Mouse (Mus musculus) ES-Bruce4 (cell line): ENCODE measurements at regions not wholly inside any gene's neighbourhood (a gene's known extent, or its start where the extent isn't known, plus 50 kb on each side); places are given as distances from the start of the nearest gene placed in this dataset.

ENCODE experiments used
- H3K27ac ChIP-seq: 2 replicates; pipeline ENCODE4 v1.5.1; 2012; ENCODE audit warnings: low read length, inconsistent platforms; ENCODE audit not compliant: insufficient read depth
- H3K27me3 ChIP-seq: 2 replicates; pipeline ENCODE4 v1.6.1; 2012; ENCODE audit warnings: mild to moderate bottlenecking, low read length, inconsistent platforms; ENCODE audit not compliant: control insufficient read depth, poor library complexity, insufficient read depth, severe bottlenecking
- H3K36me3 ChIP-seq: 2 replicates; pipeline ENCODE4 v1.6.1; 2012; ENCODE audit warnings: inconsistent platforms, mild to moderate bottlenecking, low read length, moderate library complexity; ENCODE audit not compliant: control insufficient read depth, poor library complexity, insufficient read depth, severe bottlenecking
- H3K4me1 ChIP-seq: one replicate; pipeline ENCODE4 v1.8.1; 2011; ENCODE audit warnings: low read length; ENCODE audit not compliant: control insufficient read depth, insufficient read depth
- H3K4me3 ChIP-seq: 2 replicates; pipeline ENCODE4 v1.5.1; 2011; ENCODE audit warnings: low read depth, mild to moderate bottlenecking, low read length
- H3K9ac ChIP-seq: 2 replicates; pipeline ENCODE4 v1.6.1; 2012; ENCODE audit warnings: low read depth, mild to moderate bottlenecking, inconsistent platforms; ENCODE audit not compliant: poor library complexity, severe bottlenecking
- H3K9me3 ChIP-seq: replicated peaks from 2 replicates; pipeline ENCODE4 v1.6.1; 2012; ENCODE audit warnings: mild to moderate bottlenecking, low read length, inconsistent platforms; ENCODE audit not compliant: control insufficient read depth, poor library complexity, insufficient read depth, severe bottlenecking
- CTCF ChIP-seq: IDR thresholded peaks from one replicate; pipeline ENCODE4 v1.8.1; 2011; ENCODE audit warnings: low read depth, low read length
- EP300 ChIP-seq: IDR thresholded peaks from 2 replicates; pipeline ENCODE4 v1.6.1; 2011; ENCODE audit warnings: low read depth, low read length; ENCODE audit not compliant: insufficient read depth
- POLR2A ChIP-seq: IDR thresholded peaks from one replicate; pipeline ENCODE4 v1.8.1; 2011; ENCODE audit warnings: low read length; ENCODE audit not compliant: insufficient read depth

DNA sequence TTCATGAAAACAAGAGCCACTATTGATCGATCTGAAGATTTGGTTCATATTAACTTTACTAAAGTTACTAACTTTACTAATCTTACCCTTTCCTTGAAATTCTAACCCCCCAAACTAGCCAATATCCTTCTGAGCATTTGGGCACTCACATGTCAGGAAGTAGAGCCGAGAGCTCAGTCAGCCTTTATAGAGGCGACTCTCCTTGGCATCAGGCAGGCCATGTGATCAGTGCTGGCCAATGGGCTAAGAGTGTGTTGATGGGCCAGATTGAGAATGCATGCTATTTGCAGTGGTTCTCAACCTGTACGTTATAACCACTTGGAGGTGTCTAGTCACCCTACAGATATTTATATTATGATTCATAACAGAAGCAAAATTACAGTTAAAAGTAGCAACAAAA is 69.6 kb upstream of the Slc35b4 start:
- no peaks in the 10 kb centered on the region for H3K4me1 ChIP-seq
- no peak overlapping the region for H3K9ac ChIP-seq
- H3K27me3 ChIP-seq, result no peaks in the 10 kb centered on the region; the same call in 1 of the 2 replicates
- no peak for TF ChIP-seq EP300
- TF ChIP-seq POLR2A, result no peak
- no peak for TF ChIP-seq CTCF
- H3K27ac ChIP-seq, result no peak overlapping the region
- no peaks in the 10 kb centered on the region for H3K36me3 ChIP-seq
- no peaks in the 10 kb centered on the region for H3K9me3 ChIP-seq
- H3K4me3 ChIP-seq, result no peak overlapping the region

DNA sequence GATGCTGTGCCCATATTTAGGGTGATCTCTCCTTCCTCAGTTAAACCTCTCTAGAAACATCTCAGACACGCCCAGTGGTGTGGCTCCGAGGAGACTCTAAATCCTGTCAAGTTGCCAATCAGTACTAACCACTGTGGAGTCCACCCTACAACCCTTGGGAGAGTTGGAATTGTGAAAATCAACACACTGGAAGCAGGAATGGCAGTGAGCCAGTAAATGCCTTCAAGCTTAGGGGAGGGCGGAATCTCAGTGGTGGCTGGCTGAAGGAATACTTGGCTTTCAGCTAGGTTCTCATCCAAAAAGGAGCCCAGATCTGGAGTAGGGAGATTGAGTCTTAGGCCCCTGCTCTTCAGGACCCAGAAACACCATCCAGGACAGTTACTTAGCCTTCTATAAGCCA is 66.1 kb upstream of the Slc35b4 start:
- no peaks in the 10 kb centered on the region; the same call in 1 of the 2 replicates for H3K27me3 ChIP-seq
- H3K9ac ChIP-seq, result no peak overlapping the region
- no peak overlapping the region for H3K27ac ChIP-seq
- TF ChIP-seq POLR2A (no peak), EP300 (no peak)
- H3K4me3 ChIP-seq, result no peak overlapping the region
- H3K9me3 ChIP-seq, result no peaks in the 10 kb centered on the region
- no peaks in the 10 kb centered on the region for H3K4me1 ChIP-seq
- no peaks in the 10 kb centered on the region for H3K36me3 ChIP-seq

DNA sequence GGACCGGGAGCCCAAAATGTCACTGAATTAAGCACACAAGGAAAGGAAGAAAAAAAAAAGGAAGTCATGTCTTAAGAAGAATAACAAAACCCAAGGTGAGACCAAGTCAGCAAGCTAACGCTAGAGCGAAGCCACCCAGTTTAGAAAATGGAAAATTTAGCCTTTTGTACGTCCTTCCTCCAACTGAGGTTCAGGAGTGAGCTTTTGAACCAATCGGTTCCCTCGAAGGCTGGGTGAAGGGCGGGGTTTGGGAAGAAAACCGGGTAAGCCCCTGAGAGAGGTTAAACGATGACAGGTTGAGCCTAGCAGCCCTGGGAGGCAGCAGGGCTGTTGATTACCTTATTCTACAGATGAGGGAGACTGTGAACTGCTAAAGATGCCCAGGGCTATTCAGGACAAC is 65.6 kb upstream of the Slc35b4 start:
- Histone ChIP-seq H3K27me3 (no peaks in the 10 kb centered on the region; the same call in 1 of the 2 replicates), H3K4me1 (no peaks in the 10 kb centered on the region), H3K9ac (no peak overlapping the region), H3K4me3 (no peak overlapping the region), H3K36me3 (no peaks in the 10 kb centered on the region), H3K27ac (no peak overlapping the region), H3K9me3 (no peaks in the 10 kb centered on the region)
- no peak for TF ChIP-seq EP300
- no peak for TF ChIP-seq CTCF
- TF ChIP-seq POLR2A, result no peak

DNA sequence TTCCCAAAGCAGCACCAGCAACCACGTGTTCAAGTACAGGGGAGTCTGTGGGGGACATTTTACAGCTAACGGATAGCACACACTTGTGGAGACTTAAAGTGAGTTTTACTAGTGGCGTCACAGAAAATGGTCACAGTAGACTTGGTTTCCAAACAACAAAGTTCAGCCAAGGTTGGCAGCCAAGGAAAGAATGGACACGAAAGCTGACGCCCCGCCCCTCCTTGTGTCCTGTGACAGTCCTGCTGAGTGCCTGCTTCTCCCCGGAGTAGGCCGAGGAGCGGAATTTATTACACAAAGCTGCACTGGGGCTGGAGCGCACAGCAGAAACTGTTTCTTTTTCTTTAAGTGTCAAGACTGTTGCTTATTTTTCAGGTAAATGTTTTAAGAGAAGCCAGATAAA is 58.2 kb upstream of the Slc35b4 start:
- TF ChIP-seq CTCF, result no peak
- TF ChIP-seq EP300, result no peak
- no peak for TF ChIP-seq POLR2A
- H3K27ac ChIP-seq, result no peak overlapping the region
- H3K4me1 ChIP-seq, result no peaks in the 10 kb centered on the region
- H3K4me3 ChIP-seq, result no peak overlapping the region
- H3K9ac ChIP-seq, result no peak overlapping the region
- no peaks in the 10 kb centered on the region for H3K9me3 ChIP-seq
- H3K36me3 ChIP-seq, result no peaks in the 10 kb centered on the region
- no peaks in the 10 kb centered on the region for H3K27me3 ChIP-seq

DNA sequence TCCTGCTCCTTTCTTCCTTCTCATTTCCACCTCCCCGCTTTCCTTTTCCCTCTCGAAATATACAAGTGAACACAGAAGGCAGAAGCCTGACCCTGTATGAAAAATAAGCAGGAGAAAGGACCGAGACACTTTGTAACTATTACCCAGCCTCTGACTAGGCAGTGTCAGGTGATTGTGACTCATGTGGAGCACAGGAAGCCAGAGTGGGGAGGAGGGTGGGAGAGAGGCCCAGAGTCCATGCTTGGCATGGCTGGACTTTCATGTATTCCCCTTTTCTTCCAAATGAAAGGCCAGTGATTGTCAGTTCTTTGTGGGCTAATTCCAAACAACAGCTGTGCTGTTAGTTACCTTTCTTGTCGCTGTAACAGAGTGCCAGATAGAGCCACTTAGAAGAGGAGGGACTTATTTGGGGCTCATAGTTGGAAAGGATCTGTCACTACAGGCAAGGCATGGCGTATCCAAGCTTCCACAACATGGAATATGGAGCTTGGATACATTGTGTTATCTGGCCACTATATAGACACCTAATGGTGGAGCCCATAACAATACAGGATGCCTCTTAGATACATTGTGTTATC is 57.6 kb upstream of the Slc35b4 start:
- Histone ChIP-seq H3K27me3 (no peaks in the 10 kb centered on the region), H3K36me3 (no peaks in the 10 kb centered on the region), H3K4me1 (no peaks in the 10 kb centered on the region), H3K4me3 (no peak overlapping the region), H3K9ac (no peak overlapping the region), H3K27ac (no peak overlapping the region), H3K9me3 (no peaks in the 10 kb centered on the region)
- TF ChIP-seq CTCF (no peak), POLR2A (no peak), EP300 (no peak)

DNA sequence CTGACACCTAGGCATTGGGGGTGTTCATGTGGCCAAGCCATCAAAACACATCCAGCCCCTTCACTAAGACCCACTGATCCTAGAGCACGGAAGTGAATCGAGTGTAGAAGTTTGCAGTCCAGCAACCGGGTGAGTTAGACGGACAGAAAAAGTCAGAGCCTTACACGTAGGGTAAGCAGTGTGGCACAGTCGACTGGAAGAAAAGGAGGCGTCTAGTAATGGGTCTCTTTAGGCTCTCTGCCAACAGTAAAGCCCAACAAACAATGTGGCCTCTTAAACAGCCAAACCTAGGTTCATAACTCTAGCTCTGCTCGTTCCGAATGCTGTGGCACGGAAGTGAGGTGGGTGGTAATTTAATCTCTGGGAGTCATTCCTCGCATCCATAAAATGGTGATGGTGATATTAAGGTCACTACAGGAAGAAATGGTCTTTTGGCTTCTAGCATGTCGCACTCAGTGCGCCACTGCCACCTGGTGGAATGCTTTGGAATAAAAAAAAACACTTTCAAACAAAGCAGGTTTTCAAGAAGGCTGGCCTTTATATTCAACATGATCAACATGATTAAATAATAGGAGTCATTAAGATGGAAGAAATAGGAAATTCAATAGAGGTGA is 54.0 kb upstream of the Slc35b4 start:
- Histone ChIP-seq H3K9me3 (no peaks in the 10 kb centered on the region), H3K4me1 (no peaks in the 10 kb centered on the region), H3K27me3 (no peaks in the 10 kb centered on the region), H3K27ac (no peak overlapping the region), H3K4me3 (no peak overlapping the region), H3K36me3 (no peaks in the 10 kb centered on the region), H3K9ac (no peak overlapping the region)
- TF ChIP-seq POLR2A (no peak), EP300 (no peak), CTCF (peak; percentile 60)
